Mouse (Mus musculus): Measurements from ENCODE around the gene Smarcd3. TPM values are rescaled to one million over a fixed set of nuclear protein-coding genes. Genes with fewer than 3 reads are reported as not detected.
A peak's percentile ranks its signal among the peaks of the same experiment; 100 is the strongest.

Gene Smarcd3
- total RNA-seq, 4 experiments from 2014 or later: 85.5 to 92.0 (median 89.1) TPM

- no peak for DNase-seq (ENCODE audit: low spot score in 2 of 2)
Observed at GRCm38 (mm10) chr5:24622386-24623040, 1.7 kb downstream of the Smarcd3 start.

DNA sequence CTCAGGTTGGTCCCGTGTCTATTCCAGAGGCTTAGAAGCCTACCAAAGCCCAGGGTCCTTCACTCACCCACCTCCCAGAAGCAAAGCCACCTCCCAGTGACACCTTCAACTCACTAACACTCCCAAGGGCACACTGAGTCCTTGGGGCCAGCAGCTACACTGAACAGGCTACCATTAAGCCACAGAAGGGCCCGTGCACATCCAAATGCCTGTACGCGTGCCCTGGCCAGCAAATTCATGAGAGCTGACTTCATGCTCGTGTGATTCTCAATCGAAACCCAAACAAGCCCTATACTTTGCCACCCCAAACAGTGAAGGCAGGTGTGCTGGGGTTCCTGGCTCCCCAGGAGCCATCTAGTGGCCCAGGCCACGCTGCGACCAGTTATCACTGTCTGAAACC is 3.6 kb downstream of the Smarcd3 start:
- no peak for DNase-seq (ENCODE audit: low spot score in 2 of 2)

GRCm38 (mm10) chr5:24620116-24620515 is 4.1 kb downstream of the Smarcd3 start:
- DNase-seq (ENCODE audit: low spot score in 2 of 2): no peak

GRCm38 (mm10) chr5:24618921-24619320 is 5.3 kb downstream of the Smarcd3 start:
- DNase-seq (ENCODE audit: low spot score in 2 of 2): no peak

DNA sequence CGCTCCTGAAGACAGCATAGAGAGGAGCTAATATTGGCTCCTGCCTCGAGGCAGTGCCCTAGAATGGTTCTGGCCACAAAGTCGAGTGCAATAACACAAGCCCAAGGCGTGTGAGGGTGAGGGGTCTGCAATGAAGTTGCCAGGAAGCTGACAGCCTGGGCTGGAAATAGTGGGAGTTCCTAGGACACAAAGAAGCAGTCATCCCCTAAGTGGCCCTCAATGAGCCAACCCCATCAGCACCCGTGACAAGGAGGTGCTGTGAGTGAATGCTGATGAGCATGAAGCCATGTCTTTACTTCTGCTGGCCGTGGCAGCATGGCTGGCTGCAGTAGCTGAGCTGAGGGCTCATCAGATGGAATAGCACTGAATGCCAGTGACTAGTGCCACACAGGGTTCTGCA is 9.1 kb downstream of the Smarcd3 start:
- DNase-seq (ENCODE audit: low spot score in 2 of 2): peak in 1 of 2 experiments; percentile 11

- DNase-seq (ENCODE audit: low spot score in 2 of 2): no peak
Observed at GRCm38 (mm10) chr5:24612302-24612649, 11.9 kb downstream of the Smarcd3 start.

DNA sequence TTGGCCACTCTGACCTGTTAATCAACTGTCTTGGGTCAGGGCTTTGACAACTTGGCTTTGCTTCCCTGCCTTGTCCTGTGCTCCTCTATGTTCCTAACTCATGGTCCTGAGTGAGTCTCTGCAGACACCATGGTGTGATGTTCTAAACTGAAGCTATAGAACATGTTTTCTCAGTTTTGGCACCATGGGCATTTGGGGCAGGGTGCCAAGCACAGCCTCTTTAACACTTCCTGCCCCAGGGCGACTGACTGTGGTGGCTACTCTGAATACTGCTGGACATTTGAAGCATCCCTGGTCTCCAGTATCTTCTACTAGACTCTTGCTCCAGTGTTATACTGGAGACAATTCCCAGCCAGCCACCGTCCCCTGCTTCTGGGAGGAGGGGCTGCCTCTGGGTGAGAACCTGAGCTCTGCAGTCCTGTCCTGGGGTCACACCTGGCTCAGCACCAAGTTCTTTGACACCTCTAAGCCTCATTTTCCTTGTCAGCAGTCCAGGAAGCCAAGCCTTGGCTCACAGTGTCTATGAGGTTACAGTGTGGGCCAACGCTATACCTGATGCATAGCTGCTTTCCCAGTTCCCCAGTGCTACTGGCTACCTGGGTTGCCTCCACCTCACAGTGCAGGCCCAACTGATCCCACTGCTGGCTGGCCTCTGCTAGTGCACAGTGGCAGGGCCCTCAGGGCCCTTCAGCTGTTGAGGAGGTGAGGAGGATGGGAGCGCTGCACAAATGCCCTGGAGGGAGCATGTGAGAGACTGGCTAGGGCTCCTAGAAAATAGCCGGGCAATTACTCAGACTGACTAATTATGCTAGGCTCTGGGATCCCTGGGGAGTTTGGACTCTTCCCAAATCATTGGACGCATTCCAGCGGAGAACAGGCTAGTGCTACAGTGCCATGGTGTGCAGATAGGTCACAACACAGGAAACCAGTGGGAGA is 12.6 kb downstream of the Smarcd3 start:
- peak; percentile 70 to 75 for DNase-seq (ENCODE audit: low spot score in 2 of 2)

GRCm38 (mm10) chr5:24609388-24609787 is 14.8 kb downstream of the Smarcd3 start:
- no peak for DNase-seq (ENCODE audit: low spot score in 2 of 2)

- DNase-seq (ENCODE audit: low spot score in 2 of 2): no peak
Observed at GRCm38 (mm10) chr5:24605980-24606665, 18.1 kb downstream of the Smarcd3 start.

- DNase-seq (ENCODE audit: low spot score in 2 of 2): no peak
Observed at GRCm38 (mm10) chr5:24605321-24605979, 18.8 kb downstream of the Smarcd3 start.

DNA sequence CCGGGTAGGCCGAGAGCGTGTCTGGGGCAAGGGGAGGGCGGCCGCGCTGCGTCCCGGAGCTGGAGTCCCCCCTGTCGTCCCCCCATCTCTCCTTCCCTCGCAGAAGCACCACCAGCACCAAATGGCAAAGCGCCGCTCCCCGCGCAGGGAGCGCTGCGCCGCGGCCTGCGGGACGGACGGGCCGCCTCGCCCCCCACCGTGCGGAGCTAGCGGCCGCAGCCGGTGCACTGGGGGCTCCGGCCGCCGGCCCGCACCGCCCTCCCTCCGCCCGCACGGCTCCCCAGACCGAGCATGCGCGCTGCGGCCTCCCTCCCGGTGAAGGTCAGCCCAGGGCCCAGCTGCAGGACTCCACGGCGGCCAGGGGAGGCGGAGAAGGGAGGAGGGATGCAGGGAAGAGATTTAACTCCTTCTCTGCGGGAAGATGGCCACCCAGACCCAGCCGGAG is 19.5 kb downstream of the Smarcd3 start:
- DNase-seq (ENCODE audit: low spot score in 2 of 2): peak; percentile 57 to 71

DNA sequence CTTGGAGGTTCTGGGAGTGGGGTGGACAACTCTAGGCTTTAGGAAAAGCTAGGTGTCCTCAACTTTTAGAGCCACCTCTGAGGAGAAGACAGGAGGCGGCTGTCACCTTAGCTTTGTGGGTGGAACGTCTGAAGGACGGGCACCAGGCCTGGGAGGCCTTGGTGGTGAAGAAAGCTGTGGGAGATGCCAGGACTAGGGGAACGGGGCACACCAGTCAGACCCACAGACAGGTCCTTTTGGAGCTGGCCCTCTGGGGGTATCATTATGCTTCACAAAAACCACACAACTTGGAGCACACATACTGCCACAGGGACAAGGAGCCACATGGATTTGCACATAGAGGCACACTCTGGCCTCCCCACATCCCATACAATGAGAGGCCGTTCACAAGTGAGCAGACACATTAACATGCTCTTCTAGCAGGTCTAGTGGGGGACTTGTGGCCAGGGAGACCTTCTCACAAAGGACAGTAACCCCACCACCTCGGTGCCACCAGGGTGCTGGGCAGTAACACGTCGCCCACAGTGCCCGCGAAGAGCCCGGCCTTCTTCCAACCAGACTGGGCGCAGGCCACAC is 20.0 kb downstream of the Smarcd3 start:
- no peak for DNase-seq (ENCODE audit: low spot score in 2 of 2)

GRCm38 (mm10) chr5:24603431-24604010 is 20.7 kb downstream of the Smarcd3 start:
- DNase-seq (ENCODE audit: low spot score in 2 of 2): no peak

- DNase-seq (ENCODE audit: low spot score in 2 of 2): peak in 1 of 2 experiments; percentile 51
Observed at GRCm38 (mm10) chr5:24602751-24603343, 21.4 kb downstream of the Smarcd3 start.

- no peak for DNase-seq (ENCODE audit: low spot score in 2 of 2)
Observed at GRCm38 (mm10) chr5:24601911-24602750, 22.1 kb downstream of the Smarcd3 start.

DNA sequence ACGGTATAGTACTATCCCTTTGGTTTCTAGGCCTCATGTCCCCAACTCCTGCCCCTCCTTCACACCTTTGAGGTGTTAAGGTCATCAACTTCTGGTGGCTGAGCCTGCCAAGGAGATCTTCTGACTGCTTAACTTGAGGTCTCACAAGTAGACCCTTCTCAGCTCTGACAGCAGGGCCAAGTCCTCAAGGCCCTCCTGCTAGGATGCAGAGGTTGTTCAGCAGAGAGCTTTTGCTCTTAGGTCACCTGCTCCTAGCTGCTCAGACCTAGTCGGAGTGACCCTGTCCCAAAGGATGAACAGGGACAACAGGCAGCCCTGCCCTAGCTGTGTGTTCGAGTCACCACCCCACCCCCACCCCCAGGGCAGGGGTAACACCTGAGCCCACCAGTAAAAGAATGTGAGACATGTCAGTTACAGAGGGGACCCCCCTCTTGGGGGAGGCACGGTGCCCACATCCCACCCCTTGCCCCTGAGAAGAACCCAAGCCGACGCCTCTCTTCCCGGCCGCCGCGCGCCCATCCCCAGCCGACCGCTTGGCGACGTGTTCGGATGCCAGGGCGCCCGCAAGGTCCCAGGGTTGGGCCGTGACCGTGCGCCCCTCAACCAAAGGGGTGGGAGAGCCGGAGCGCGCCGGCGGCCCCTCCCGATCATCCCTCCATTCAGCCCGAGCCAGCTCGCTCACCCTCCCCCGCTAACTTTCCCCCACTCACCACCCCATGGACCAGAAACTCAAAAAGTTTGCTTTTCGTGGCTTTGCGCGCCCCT is 23.0 kb downstream of the Smarcd3 start:
- DNase-seq (ENCODE audit: low spot score in 2 of 2): no peak

DNA sequence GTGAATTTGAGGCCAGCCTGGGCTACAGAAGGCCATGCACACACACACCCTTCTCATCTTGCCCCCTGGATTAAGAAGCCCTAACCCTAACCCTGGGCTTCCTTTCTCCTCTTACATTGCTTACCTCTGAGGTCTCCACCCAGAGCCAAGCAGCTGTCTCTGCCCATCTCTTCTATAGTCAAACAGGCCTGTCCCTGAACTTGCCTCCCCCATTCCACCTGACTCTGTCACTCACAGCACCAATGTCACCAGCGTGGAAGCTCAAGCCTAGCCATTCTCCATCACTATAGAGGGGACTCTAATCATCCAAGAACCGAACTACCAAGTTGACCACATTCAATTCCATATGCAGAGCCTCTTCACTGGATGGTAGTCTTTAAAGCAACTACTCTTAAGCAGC is 24.0 kb downstream of the Smarcd3 start:
- DNase-seq (ENCODE audit: low spot score in 2 of 2): no peak

DNA sequence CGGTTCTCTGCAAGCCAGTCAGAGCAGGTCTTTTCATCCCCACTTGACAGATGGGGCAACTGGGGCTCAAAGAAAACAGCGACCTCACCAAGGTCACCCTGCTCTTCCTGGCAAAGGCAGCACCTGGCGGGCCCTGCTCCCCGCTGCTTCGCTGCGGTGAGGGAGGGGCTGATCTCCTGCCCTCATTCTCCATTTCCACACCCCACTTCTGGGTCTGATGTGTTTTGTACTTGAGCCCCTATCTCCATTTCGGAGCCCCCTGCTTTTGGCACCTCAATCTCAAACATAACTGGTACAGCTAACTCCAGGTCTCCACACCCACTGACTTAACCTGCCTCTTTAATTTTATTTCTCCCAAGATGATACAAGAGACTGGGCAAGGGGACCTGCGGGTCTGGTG is 25.1 kb downstream of the Smarcd3 start:
- DNase-seq (ENCODE audit: low spot score in 2 of 2): no peak

- peak in 1 of 2 experiments; percentile 32 for DNase-seq (ENCODE audit: low spot score in 2 of 2)
Observed at GRCm38 (mm10) chr5:24598570-24599006, 25.6 kb downstream of the Smarcd3 start.
